In genomic region chr11:120262356-120262901, GRCm38 (mm10) we compare ENCODE assay signal across 8 mouse cellular contexts. TPM values are rescaled to one million over a fixed set of nuclear protein-coding genes. Genes with fewer than 3 reads are reported as not detected.
DNase-seq lines count a peak whose midpoint lies in the region; ATAC-seq and TF ChIP-seq lines count a peak whose summit lies in the region.

No protein-coding gene starts in this region.

- peak; percentile 58 for DNase-seq in heart, postnatal 25 days (ENCODE audit: low spot score)
- DNase-seq in layer of hippocampus, adult 8-10 months (ENCODE audit: low spot score in 2 of 2) = peak; percentile 62 to 66
- DNase-seq in lung, postnatal 10 days = peak; percentile 92
- DNase-seq in ovary, postnatal 14 days (ENCODE audit: low spot score) = peak; percentile 70
- peak; percentile 78 for DNase-seq in thymus, postnatal 4 days

- peaks cover 4% of the 10 kb centered on the region for H3K4me1 ChIP-seq in ES-Bruce4 (ENCODE audit: control insufficient read depth, insufficient read depth, low read length)
- H3K4me1 ChIP-seq in bone marrow macrophage, adult 2 months (ENCODE audit: control insufficient read depth, insufficient read depth, low read length) = peaks cover 40% of the 10 kb centered on the region

- intact Hi-C loops in heart, postnatal 25 days (cut with DNase I) = loop anchor here (1.0 kb wide), 1 partner anchor 22 kb away; no protein-coding TSS in a partner anchor

- no peak overlapping the region for H3K4me3 ChIP-seq in ES-Bruce4 (ENCODE audit: low read depth, low read length)
- no peak overlapping the region for H3K4me3 ChIP-seq in bone marrow macrophage, adult 2 months (ENCODE audit: insufficient read depth, low read length)

- ATAC-seq in erythroid progenitor cell, adult 5-6 weeks (replicated peaks; ENCODE audit: low FRiP score, poor library complexity, severe bottlenecking) = peak; percentile 37; the same call in 1 of the 2 replicates

- no peak for TF ChIP-seq POLR2A in ES-Bruce4 (IDR thresholded peaks at IDR 0.05; ENCODE audit: insufficient read depth, low read length)
- TF ChIP-seq POLR2A in bone marrow macrophage, adult 2 months (IDR thresholded peaks at IDR 0.05; ENCODE audit: borderline replicate concordance, low read depth, low read length) = no peak

- no peaks in the 10 kb centered on the region for H3K36me3 ChIP-seq in ES-Bruce4 (ENCODE audit: control insufficient read depth, insufficient read depth, low read length, poor library complexity, severe bottlenecking)

- H3K27me3 ChIP-seq in ES-Bruce4 (ENCODE audit: control insufficient read depth, insufficient read depth, low read length, poor library complexity, severe bottlenecking) = no peaks in the 10 kb centered on the region

- no peak overlapping the region for H3K27ac ChIP-seq in ES-Bruce4 (ENCODE audit: insufficient read depth, low read length)
- no peak overlapping the region for H3K27ac ChIP-seq in bone marrow macrophage, adult 2 months (ENCODE audit: insufficient read depth, low read depth, low read length)

- no peak for TF ChIP-seq EP300 in ES-Bruce4 (IDR thresholded peaks at IDR 0.05; ENCODE audit: insufficient read depth, low read depth, low read length)

- TF ChIP-seq CTCF in ES-Bruce4 (IDR thresholded peaks at IDR 0.05; ENCODE audit: low read depth, low read length) = peak; percentile 88
- TF ChIP-seq CTCF in bone marrow macrophage, adult 2 months (IDR thresholded peaks at IDR 0.05; ENCODE audit: low read depth, low read length) = peak; percentile 98

- no peaks in the 10 kb centered on the region for H3K9me3 ChIP-seq in ES-Bruce4 (replicated peaks; ENCODE audit: control insufficient read depth, insufficient read depth, low read length, poor library complexity, severe bottlenecking)

- no peak overlapping the region for H3K9ac ChIP-seq in ES-Bruce4 (ENCODE audit: low read depth, poor library complexity, severe bottlenecking)

RNA-seq across cellular contexts. Expression of gene Bahcc1, which starts 29.7 kb away (rescaled TPM):
- polyA plus RNA-seq in ES-Bruce4 (2011; ENCODE audit: insufficient read depth, insufficient read length, low read depth, missing spikeins) = 21.2 and 21.6 TPM in 2 replicates
- polyA plus RNA-seq in bone marrow macrophage, adult 2 months (2012; ENCODE audit: insufficient read depth, insufficient read length, missing spikeins) = 5.2 and 5.7 TPM in 2 replicates
- total RNA-seq in erythroid progenitor cell, adult 5-6 weeks (2015; ENCODE audit: low replicate concordance) = 2.5 and 2.9 TPM in 2 replicates
- 1.4 TPM in 2 replicates for total RNA-seq in erythroid progenitor cell, adult 5-6 weeks (2017; ENCODE audit: low replicate concordance)
- total RNA-seq in heart, postnatal 25 days (2021) = 1 to 10 TPM; 7.8 to 8.3 TPM
- 10 to 100 TPM; 20.0 to 23.4 (median 21.4) TPM for total RNA-seq in layer of hippocampus, adult 8-10 months (2022)
